Mouse (Mus musculus) thymus, adult 2 months (tissue): ENCODE measurements around the gene Colgalt1. TPM values are rescaled to one million over a fixed set of nuclear protein-coding genes. Genes with fewer than 3 reads are reported as not detected.

Experiments used
- DNase-seq: peaks from one replicate; pipeline ENCODE4 v3.0.0; 2021
- H3K27ac ChIP-seq: fragments of 200-500 bp; 2 replicates; pipeline ENCODE4 v1.5.1; 2012; ENCODE audit warnings: low read length, control low read depth; ENCODE audit not compliant: control insufficient read depth, insufficient read depth
- H3K27me3 ChIP-seq: fragments of 200-500 bp; 2 replicates; pipeline ENCODE4 v1.6.1; 2012; ENCODE audit warnings: mild to moderate bottlenecking, low read length, moderate library complexity, mixed read lengths; ENCODE audit not compliant: control insufficient read depth, insufficient read depth
- H3K36me3 ChIP-seq: fragments of 200-500 bp; 2 replicates; pipeline ENCODE4 v1.6.1; 2012; ENCODE audit warnings: mild to moderate bottlenecking, low read length, moderate library complexity; ENCODE audit not compliant: control insufficient read depth, insufficient read depth
- H3K4me1 ChIP-seq: fragments of 200-500 bp; replicated peaks from 2 replicates; pipeline ENCODE4 v1.6.1; 2012; ENCODE audit warnings: low read length; ENCODE audit not compliant: control insufficient read depth, insufficient read depth
- H3K4me3 ChIP-seq: fragments of 200-500 bp; 2 replicates; pipeline ENCODE4 v1.5.1; 2012; ENCODE audit warnings: mild to moderate bottlenecking, low read length, control low read depth, moderate library complexity; ENCODE audit not compliant: control insufficient read depth, insufficient read depth
- CTCF ChIP-seq: fragments of 200-500 bp; IDR thresholded peaks from 2 replicates; pipeline ENCODE4 v1.5.1; 2012; ENCODE audit warnings: mild to moderate bottlenecking, control low read depth, low read length, moderate library complexity, borderline replicate concordance; ENCODE audit not compliant: control insufficient read depth, poor library complexity, insufficient read depth; ENCODE audit errors: extremely low read depth
- POLR2A ChIP-seq: fragments of 200-500 bp; IDR thresholded peaks from 2 replicates; pipeline ENCODE4 v1.6.1; 2012; ENCODE audit warnings: mild to moderate bottlenecking, low read length, control low read depth, moderate library complexity; ENCODE audit not compliant: control insufficient read depth, poor library complexity, insufficient read depth; ENCODE audit errors: extremely low read depth
- WGBS: fragments of 180-500 bp; shearing (Covaris S2); methylation state at CpG from one replicate; pipeline ENCODE4 v1.1.7; 2018; 5-methylcytosine and 5-hydroxymethylcytosine counted together
- polyA plus RNA-seq: library from polyadenylated mRNA; depleted of rRNA; stranded (reverse); fragments of >200 nt; gene quantifications from 2 replicates; pipeline ENCODE4 v1.2.3, GENCODE M21; 2012

The Colgalt1 gene
- polyA plus RNA-seq, 1 experiment: 134 TPM

DNA sequence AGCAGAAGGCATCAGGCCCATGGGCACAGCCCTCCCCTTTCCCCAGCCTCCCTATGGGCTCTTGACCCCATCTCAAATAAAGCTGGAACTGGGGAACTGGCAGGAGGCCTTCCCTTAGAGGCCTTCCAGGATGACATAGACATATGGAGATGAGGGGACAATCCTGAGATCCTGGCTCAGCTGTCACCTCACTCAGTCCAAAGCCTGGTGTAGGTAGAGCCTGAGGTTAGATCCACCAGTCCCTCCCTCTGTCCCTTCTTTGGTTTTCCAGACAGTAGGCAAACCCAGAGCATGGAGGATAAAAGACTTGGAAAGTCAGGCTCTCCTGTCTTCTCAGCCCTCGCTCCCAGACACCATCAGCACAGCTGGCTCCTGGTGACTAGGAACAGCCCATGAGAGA, 56.1 kb downstream of the Colgalt1 start:
- TF ChIP-seq POLR2A (no peak), CTCF (no peak)
- Histone ChIP-seq H3K4me1 (peaks cover 38% of the 10 kb centered on the region), H3K27ac (no peak overlapping the region), H3K4me3 (no peak overlapping the region), H3K36me3 (no peaks in the 10 kb centered on the region), H3K27me3 (no peaks in the 10 kb centered on the region; the same call in 1 of the 2 replicates)
- no peak for DNase-seq
- WGBS: 88% methylated on average over 1 of the region's 1 CpGs

DNA sequence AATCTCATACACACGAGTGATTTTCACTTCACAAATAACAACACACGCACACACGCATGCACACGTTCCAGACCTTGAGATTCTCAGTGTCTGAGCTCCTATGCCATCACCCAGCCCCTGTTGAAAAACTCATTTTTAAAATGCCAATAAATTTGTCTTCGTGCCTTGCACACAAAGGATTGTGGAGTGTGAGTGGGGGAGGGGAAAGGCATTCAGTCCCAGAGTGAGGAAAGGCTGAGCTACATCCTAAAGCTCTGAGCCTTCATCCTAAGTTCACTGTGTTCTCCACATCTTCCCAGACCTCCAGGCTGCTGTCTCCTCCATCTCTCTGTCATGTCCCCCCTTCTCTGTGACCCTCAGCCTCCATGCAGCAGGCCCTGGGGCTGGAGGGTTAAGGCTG, 56.5 kb downstream of the Colgalt1 start:
- no peak for TF ChIP-seq CTCF
- no peak for TF ChIP-seq POLR2A
- no peak for DNase-seq
- no peak overlapping the region for H3K4me3 ChIP-seq
- no peaks in the 10 kb centered on the region for H3K36me3 ChIP-seq
- no peaks in the 10 kb centered on the region; the same call in 1 of the 2 replicates for H3K27me3 ChIP-seq
- H3K4me1 ChIP-seq: peaks cover 38% of the 10 kb centered on the region
- 89% methylated on average over 5 of the region's 5 CpGs for WGBS
- no peak overlapping the region for H3K27ac ChIP-seq

- Histone ChIP-seq H3K4me1 (peaks cover 38% of the 10 kb centered on the region), H3K27ac (no peak overlapping the region), H3K36me3 (no peaks in the 10 kb centered on the region), H3K4me3 (no peak overlapping the region), H3K27me3 (no peaks in the 10 kb centered on the region; the same call in 1 of the 2 replicates)
- TF ChIP-seq CTCF (no peak), POLR2A (no peak)
- DNase-seq: peak; percentile 36
- WGBS: 3% methylated on average over 21 of the region's 21 CpGs
Measured at GRCm38 (mm10) chr8:71668220-71668975, 57.6 kb downstream of the Colgalt1 start.

DNA sequence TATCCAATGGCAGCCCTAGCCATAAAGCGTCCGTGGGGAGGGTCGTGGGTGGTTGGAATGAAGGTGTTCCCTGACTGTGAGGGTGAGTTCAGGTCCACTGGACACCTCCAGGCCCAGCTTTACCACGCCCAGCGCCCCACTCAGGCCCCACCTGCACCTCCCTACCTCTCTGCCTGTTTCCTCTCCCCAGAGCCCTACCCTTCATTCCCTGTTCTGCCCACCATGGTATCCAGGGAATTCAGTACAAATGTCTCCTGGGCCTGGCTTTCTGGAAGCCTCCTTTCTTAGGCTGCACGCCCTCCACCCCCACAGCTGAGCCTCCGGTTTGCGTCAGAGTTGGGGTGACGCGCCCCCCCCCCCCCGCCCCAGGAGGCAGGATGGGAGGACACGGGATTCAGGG, 59.4 kb downstream of the Colgalt1 start:
- WGBS: 45% methylated on average over 10 of the region's 12 CpGs
- DNase-seq: no peak
- Histone ChIP-seq H3K4me1 (peaks cover 36% of the 10 kb centered on the region), H3K27me3 (no peaks in the 10 kb centered on the region; the same call in 1 of the 2 replicates), H3K27ac (no peak overlapping the region), H3K4me3 (no peak overlapping the region), H3K36me3 (no peaks in the 10 kb centered on the region)
- no peak for TF ChIP-seq POLR2A
- no peak for TF ChIP-seq CTCF

DNA sequence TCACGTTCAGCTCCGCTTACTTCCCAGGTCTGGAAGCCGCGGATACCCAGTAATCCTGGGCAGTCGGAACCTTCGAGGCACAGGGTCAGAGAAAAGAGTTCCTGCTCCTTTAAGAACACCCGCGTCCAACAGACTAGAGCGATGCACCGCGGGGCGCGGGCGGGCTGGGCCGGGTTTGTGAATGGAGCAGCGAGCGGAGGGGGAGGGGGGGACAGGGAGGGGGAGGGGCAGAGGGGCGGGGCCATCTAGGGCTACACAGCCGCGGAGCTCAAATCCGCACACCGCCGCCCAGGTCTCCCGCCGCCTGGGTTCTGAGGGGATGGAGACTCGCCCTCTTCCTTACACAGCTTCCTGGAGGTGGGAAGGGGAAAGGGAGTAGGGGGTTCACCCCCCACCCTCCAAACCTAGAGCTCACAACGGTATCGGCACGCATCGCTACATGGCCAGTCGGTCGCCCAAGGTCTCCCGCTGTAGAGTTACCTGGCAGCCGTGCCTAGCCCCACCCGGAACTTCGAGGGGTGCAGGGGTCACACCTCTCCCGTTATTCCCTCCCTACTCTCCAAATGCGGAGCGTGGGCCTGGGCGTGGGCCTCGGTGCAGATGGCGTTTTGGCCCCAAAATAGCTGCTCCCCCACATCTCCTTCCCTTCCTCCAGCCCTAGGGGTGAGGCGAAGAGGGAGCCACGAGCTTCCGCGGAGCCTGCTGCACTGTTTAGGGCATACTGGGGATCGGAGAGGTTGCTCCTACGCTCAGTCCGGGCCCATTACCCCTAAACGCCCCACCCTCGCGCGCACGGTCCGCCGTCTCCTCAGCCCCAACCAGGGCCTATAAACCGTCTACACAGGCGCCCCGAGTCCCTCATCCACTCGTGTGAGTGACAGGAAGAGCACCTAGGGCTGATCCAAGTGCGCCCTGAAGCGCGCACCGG, 60.1 kb downstream of the Colgalt1 start:
- Histone ChIP-seq H3K4me1 (peaks cover 36% of the 10 kb centered on the region), H3K4me3 (peak overlapping the region; percentile 42), H3K27me3 (no peaks in the 10 kb centered on the region; the same call in 1 of the 2 replicates), H3K27ac (no peak overlapping the region), H3K36me3 (no peaks in the 10 kb centered on the region)
- 2% methylated on average over 60 of the region's 64 CpGs for WGBS
- TF ChIP-seq POLR2A: no peak
- TF ChIP-seq CTCF: no peak
- DNase-seq: no peak

DNA sequence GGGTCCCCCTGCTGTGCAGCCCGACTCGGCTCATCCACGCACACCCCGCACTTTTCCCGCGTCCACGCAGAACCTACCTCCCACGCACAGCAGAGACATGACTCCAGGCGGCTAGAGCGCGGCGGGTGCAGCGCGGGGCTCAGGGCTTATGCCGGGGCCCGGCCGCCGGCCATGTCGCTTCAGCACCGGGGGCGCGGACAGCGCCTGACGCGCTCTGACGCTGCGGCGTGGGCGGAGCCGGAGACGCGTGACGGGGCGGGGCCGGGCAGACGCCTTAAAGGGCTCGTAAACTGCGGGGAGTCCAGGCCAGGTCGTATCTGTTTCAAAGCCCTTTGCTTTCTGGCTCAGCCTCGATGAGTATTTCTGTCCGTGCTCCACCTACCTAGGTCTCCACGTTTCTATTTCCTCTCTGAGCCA, 60.8 kb downstream of the Colgalt1 start, which contains the start of gene Unc13a:
Gene Unc13a, minus strand, starts transcription at position 209 of the 417 bp plus-strand sequence.
- Histone ChIP-seq H3K27ac (no peak within 1 kb of the TSS), H3K36me3 (no peaks in the 10 kb centered on the region), H3K4me1 (peaks cover 35% of the 10 kb centered on the region), H3K27me3 (no peaks in the 10 kb centered on the region; the same call in 1 of the 2 replicates), H3K4me3 (peak within 1 kb of the TSS; percentile 42)
- WGBS: under 1% methylated on average over 42 of the region's 42 CpGs
- peak; percentile 50; the same call in 1 of the 2 replicates for TF ChIP-seq CTCF
- TF ChIP-seq POLR2A: 0 out of 2 replicates have a peak, but pooled peaks have one; percentile 21
- peak; percentile 91 for DNase-seq
